In the genomic region with DNA sequence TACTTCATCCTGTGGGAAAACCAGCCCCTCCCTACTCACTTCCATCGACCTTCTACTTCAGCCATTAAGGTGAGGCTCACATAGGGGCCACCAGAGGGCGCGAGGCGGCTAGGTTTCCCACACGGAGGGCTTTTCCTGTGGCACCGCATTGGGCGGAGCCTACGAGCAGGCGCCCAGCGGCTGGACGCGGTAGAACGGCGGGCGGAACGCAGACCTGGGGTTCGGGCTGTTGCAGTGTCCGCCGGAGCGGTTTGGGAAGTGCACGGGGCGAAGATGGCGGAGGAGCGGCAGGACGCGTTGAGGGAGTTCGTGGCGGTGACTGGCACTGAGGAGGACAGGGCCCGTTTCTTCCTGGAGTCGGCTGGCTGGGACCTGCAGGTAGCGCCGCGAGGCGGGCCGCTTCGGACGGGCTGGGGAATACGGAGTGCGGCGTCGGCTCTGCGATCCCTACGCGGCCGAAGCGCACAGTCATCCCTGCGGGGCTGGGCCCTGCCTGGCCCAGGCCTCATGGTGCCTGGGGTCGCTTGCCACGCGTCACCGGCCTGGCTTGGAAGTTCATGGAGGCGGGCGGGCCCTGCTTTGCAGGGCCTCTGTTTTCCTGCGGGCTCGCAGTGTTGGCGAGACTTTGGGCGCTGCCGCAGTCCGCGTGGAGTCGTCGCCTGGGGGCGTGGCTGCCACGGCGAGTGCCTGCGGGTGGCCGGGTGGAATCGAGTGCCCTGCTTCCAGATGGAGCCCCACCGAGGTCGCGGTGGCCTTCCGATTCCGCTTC, we compare ENCODE assay signal across 8 mouse cellular contexts. TPM values are rescaled to one million over a fixed set of nuclear protein-coding genes. Genes with fewer than 3 reads are reported as not detected.
A peak's percentile ranks its signal among the peaks of the same experiment; 100 is the strongest.
DNase-seq lines count a peak whose midpoint lies in the region; ATAC-seq and TF ChIP-seq lines count a peak whose summit lies in the region.

A gene (plus strand): TSS at position 148 of the 769 bp plus-strand sequence.

- peak; percentile 99 for ATAC-seq in embryonic facial prominence, embryonic 15.5 days (ENCODE audit: insufficient number of reproducible peaks, low FRiP score, low TSS enrichment, low read depth)
- ATAC-seq in limb, embryonic 14.5 days (ENCODE audit: low FRiP score, low read depth): peak; percentile 100
- peak; percentile 100 for ATAC-seq in midbrain, postnatal 0 days (ENCODE audit: low FRiP score)

- peak within 1 kb of the TSS; percentile 96 for H3K9ac ChIP-seq in embryonic facial prominence, embryonic 15.5 days
- peak within 1 kb of the TSS; percentile 90 for H3K9ac ChIP-seq in limb, embryonic 14.5 days (ENCODE audit: low read depth, low read length, severe bottlenecking)
- peak within 1 kb of the TSS; percentile 85 for H3K9ac ChIP-seq in midbrain, postnatal 0 days (replicated peaks; ENCODE audit: low read length, poor library complexity, severe bottlenecking)

- no peaks in the 10 kb centered on the region for H3K4me1 ChIP-seq in bone marrow, adult 2 months (ENCODE audit: control insufficient read depth, insufficient read depth, low read length)
- peaks cover 12% of the 10 kb centered on the region for H3K4me1 ChIP-seq in embryonic facial prominence, embryonic 15.5 days
- peaks cover 5% of the 10 kb centered on the region; the same call in 1 of the 2 replicates for H3K4me1 ChIP-seq in limb, embryonic 14.5 days (ENCODE audit: control insufficient read depth, insufficient read depth, low read length)
- no peaks in the 10 kb centered on the region; the same call in 1 of the 2 replicates for H3K4me1 ChIP-seq in midbrain, postnatal 0 days (ENCODE audit: insufficient read depth, low read length)

- peak; percentile 82 for TF ChIP-seq CTCF in bone marrow, adult 2 months (IDR thresholded peaks at IDR 0.05; ENCODE audit: control insufficient read depth, insufficient read depth, low read length)
- peak; percentile 98 for TF ChIP-seq CTCF in midbrain, postnatal 0 days (IDR thresholded peaks at IDR 0.05)

- under 1% methylated on average over 73 of the region's 73 CpGs for WGBS in bone marrow, adult 2 months
- whole genome bisulfite sequencing in embryonic facial prominence, embryonic 15.5 days: under 1% methylated on average over 73 of the region's 73 CpGs
- 1% methylated on average over 63 of the region's 73 CpGs for WGBS in limb, embryonic 14.5 days
- WGBS in midbrain, postnatal 0 days: under 1% methylated on average over 73 of the region's 73 CpGs

- H3K27me3 ChIP-seq in embryonic facial prominence, embryonic 15.5 days: no peaks in the 10 kb centered on the region
- no peaks in the 10 kb centered on the region for H3K27me3 ChIP-seq in limb, embryonic 14.5 days (ENCODE audit: control insufficient read depth, insufficient read depth, low read length)
- H3K27me3 ChIP-seq in midbrain, postnatal 0 days (ENCODE audit: insufficient read depth, low read length): no peaks in the 10 kb centered on the region

- TF ChIP-seq POLR2A in bone marrow, adult 2 months (IDR thresholded peaks at IDR 0.05; ENCODE audit: borderline replicate concordance, control insufficient read depth, low read depth, low read length): peak; percentile 84; the same call in 1 of the 2 replicates
- TF ChIP-seq POLR2A in limb, embryonic 14.5 days (IDR thresholded peaks at IDR 0.05; ENCODE audit: borderline replicate concordance, extremely low read depth, insufficient read depth, insufficient read length): no peak

- peak within 1 kb of the TSS; percentile 48; the same call in 1 of the 2 replicates for H3K27ac ChIP-seq in bone marrow, adult 2 months (ENCODE audit: control insufficient read depth, insufficient read depth, low read depth, low read length, poor library complexity)
- H3K27ac ChIP-seq in embryonic facial prominence, embryonic 15.5 days (replicated peaks): peak within 1 kb of the TSS; percentile 73; the same call in 1 of the 2 replicates
- H3K27ac ChIP-seq in limb, embryonic 14.5 days (replicated peaks; ENCODE audit: low read depth, low read length): peak within 1 kb of the TSS; percentile 26; the same call in 1 of the 2 replicates
- peak within 1 kb of the TSS; percentile 59; the same call in 1 of the 2 replicates for H3K27ac ChIP-seq in midbrain, postnatal 0 days (ENCODE audit: low read depth, low read length)

- no peaks in the 10 kb centered on the region for H3K9me3 ChIP-seq in embryonic facial prominence, embryonic 15.5 days (replicated peaks)
- no peaks in the 10 kb centered on the region for H3K9me3 ChIP-seq in limb, embryonic 14.5 days (ENCODE audit: control insufficient read depth, low read length)
- H3K9me3 ChIP-seq in midbrain, postnatal 0 days (ENCODE audit: low read length): no peaks in the 10 kb centered on the region

- H3K4me3 ChIP-seq in bone marrow, adult 2 months (replicated peaks; ENCODE audit: control insufficient read depth, low read depth, low read length): peak within 1 kb of the TSS; percentile 92
- peak within 1 kb of the TSS; percentile 100 for H3K4me3 ChIP-seq in embryonic facial prominence, embryonic 15.5 days (replicated peaks)
- H3K4me3 ChIP-seq in limb, embryonic 14.5 days (replicated peaks; ENCODE audit: low read length): peak within 1 kb of the TSS; percentile 90
- H3K4me3 ChIP-seq in midbrain, postnatal 0 days (ENCODE audit: low read depth, low read length): peak within 1 kb of the TSS; percentile 72

- DNase-seq in 416B (ENCODE audit: low read depth): peak; percentile 91
- DNase-seq in heart, adult 8-10 months (ENCODE audit: low spot score): peak; percentile 93
- peak; percentile 96 for DNase-seq in kidney, adult 9 months
- DNase-seq in limb, embryonic 14.5 days (ENCODE audit: low spot score): peak; percentile 96
- DNase-seq in midbrain, postnatal 0 days (ENCODE audit: low spot score): peak; percentile 98
- DNase-seq in spleen, postnatal 14 days (ENCODE audit: low spot score in 2 of 2): peak; percentile 89 to 95

- peak within 1 kb of the TSS; percentile 81 for H3K4me2 ChIP-seq in embryonic facial prominence, embryonic 15.5 days (replicated peaks)
- peak within 1 kb of the TSS; percentile 67 for H3K4me2 ChIP-seq in limb, embryonic 14.5 days (replicated peaks; ENCODE audit: low read depth, low read length, severe bottlenecking)
- peak within 1 kb of the TSS; percentile 68 for H3K4me2 ChIP-seq in midbrain, postnatal 0 days (ENCODE audit: low read depth, low read length, poor library complexity, severe bottlenecking)

- peaks cover 24% of the 10 kb centered on the region for H3K36me3 ChIP-seq in embryonic facial prominence, embryonic 15.5 days
- peaks cover 17% of the 10 kb centered on the region for H3K36me3 ChIP-seq in limb, embryonic 14.5 days (ENCODE audit: control insufficient read depth, insufficient read depth, low read length)
- peaks cover 18% of the 10 kb centered on the region for H3K36me3 ChIP-seq in midbrain, postnatal 0 days (ENCODE audit: insufficient read depth, low read length)

RNA-seq across cellular contexts. Expression of the gene that starts here (rescaled TPM):
- polyA plus RNA-seq in bone marrow, adult 2 months (2011; ENCODE audit: insufficient read depth, insufficient read length, low replicate concordance, missing spikeins): 34.0 and 51.9 TPM in 2 replicates
- 227 and 232 TPM in 2 replicates for polyA plus RNA-seq in embryonic facial prominence, embryonic 15.5 days (2015; fragmentation: Nextera tagmentation; extraction: Ambion mirVana)
- total RNA-seq in heart, adult 8-10 months (2022): 10 to 100 TPM; 77.5 to 88.9 (median 82.6) TPM
- polyA plus RNA-seq in limb, embryonic 14.5 days (2012; rRNA removed): 176 and 219 TPM in 2 replicates
- polyA plus RNA-seq in limb, embryonic 14.5 days (2014; fragmentation: Nextera tagmentation; extraction: Ambion mirVana): 224 and 238 TPM in 2 replicates
- 103 and 107 TPM in 2 replicates for total RNA-seq in midbrain, postnatal 0 days (2014; rRNA removed)
- 244 and 250 TPM in 2 replicates for polyA plus RNA-seq in midbrain, postnatal 0 days (2015; fragmentation: Nextera tagmentation; extraction: Ambion mirVana)

Comparison
In these comparisons a context has a peak if more than half of its experiments do, and no peak if none do; other contexts are left out.
1. Peak in every context shown above with its lines: DNase-seq, ATAC-seq, H3K4me3 ChIP-seq and H3K27ac ChIP-seq.